Mouse (Mus musculus) adrenal gland, adult (tissue): ENCODE data around the gene Olfr703.

Experiments used
- DNase-seq, 2 experiments: peaks; one replicate each; pipeline ENCODE4 v3.0.0; 2022 to 2023; ENCODE audit warnings: low spot score in 1 of 2; ENCODE audit not compliant: inconsistent age in 2 of 2

The Olfr703 gene

GRCm38 (mm10) chr7:106843060-106843459 is at the start of gene Olfr703:
Gene Olfr703 (plus strand): TSS chr7:106843360.
- no peak for DNase-seq

- no peak for DNase-seq
These were observed 34.4 kb upstream of the Olfr703 start, which contains the start of gene Olfr700 for GRCm38 (mm10) chr7:106808734-106809133. Gene Olfr700 (minus strand): TSS chr7:106808834.

GRCm38 (mm10) chr7:106813829-106814228 is 29.3 kb upstream of the Olfr703 start, which contains the start of gene Olfr701:
Gene Olfr701 (plus strand): TSS chr7:106814129.
- DNase-seq: peak; percentile 11 to 54

GRCm38 (mm10) chr7:106815775-106816174 is 27.4 kb upstream of the Olfr703 start:
- DNase-seq: peak in 1 of 2 experiments; percentile 43

GRCm38 (mm10) chr7:106818414-106818813 is 24.7 kb upstream of the Olfr703 start:
- no peak for DNase-seq

- no peak for DNase-seq
These were observed 9.4 kb upstream of the Olfr703 start, which contains the start of gene Olfr702 for GRCm38 (mm10) chr7:106833793-106834192. Gene Olfr702 (minus strand): TSS chr7:106833893.

GRCm38 (mm10) chr7:106862885-106863284 is 19.7 kb downstream of the Olfr703 start, which contains the start of gene Olfr704:
Gene Olfr704 (plus strand): TSS chr7:106863185.
- DNase-seq: no peak

GRCm38 (mm10) chr7:106876791-106877190 is 33.6 kb downstream of the Olfr703 start, which contains the start of gene Olfr705:
Gene Olfr705 (minus strand): TSS chr7:106876891.
- no peak for DNase-seq

- no peak for DNase-seq
These were observed 44.9 kb downstream of the Olfr703 start, which contains the start of gene Olfr706 for GRCm38 (mm10) chr7:106888062-106888461. Gene Olfr706 (minus strand): TSS chr7:106888162.
